Mouse (Mus musculus) myocyte (in vitro differentiated cells): Measurements from ENCODE around the gene Efnb1.

Experiments
- MAX ChIP-seq: IDR thresholded peaks from one replicate; pipeline ENCODE4 v1.6.1; 2011; ENCODE audit warnings: low read depth, mild to moderate bottlenecking, control low read depth
- MYOD1 ChIP-seq, 3 experiments: IDR thresholded peaks; one replicate each; pipeline ENCODE4 v1.6.1; 2011; ENCODE audit warnings: control low read depth in 2 of 3, low read depth in 2 of 3, mild to moderate bottlenecking in 2 of 3, moderate library complexity in 1 of 3; ENCODE audit not compliant: insufficient read length in 2 of 3, control insufficient read depth in 1 of 3
- POLR2A ChIP-seq: IDR thresholded peaks from one replicate; pipeline ENCODE4 v1.6.1; 2011; ENCODE audit warnings: low read depth, mild to moderate bottlenecking, control low read depth, moderate library complexity; ENCODE audit not compliant: insufficient read length
- POLR2AphosphoS2 ChIP-seq: IDR thresholded peaks from one replicate; pipeline ENCODE4 v1.6.1; 2011; ENCODE audit warnings: low read depth, control low read depth; ENCODE audit not compliant: insufficient read length
- TCF12 ChIP-seq: IDR thresholded peaks from one replicate; pipeline ENCODE4 v1.6.1; 2011; ENCODE audit warnings: mild to moderate bottlenecking, control low read depth; ENCODE audit not compliant: poor library complexity, insufficient read depth, severe bottlenecking
- USF1 ChIP-seq: IDR thresholded peaks from one replicate; pipeline ENCODE4 v1.6.1; 2011; ENCODE audit warnings: low read depth, mild to moderate bottlenecking, control low read depth, moderate library complexity

DNA sequence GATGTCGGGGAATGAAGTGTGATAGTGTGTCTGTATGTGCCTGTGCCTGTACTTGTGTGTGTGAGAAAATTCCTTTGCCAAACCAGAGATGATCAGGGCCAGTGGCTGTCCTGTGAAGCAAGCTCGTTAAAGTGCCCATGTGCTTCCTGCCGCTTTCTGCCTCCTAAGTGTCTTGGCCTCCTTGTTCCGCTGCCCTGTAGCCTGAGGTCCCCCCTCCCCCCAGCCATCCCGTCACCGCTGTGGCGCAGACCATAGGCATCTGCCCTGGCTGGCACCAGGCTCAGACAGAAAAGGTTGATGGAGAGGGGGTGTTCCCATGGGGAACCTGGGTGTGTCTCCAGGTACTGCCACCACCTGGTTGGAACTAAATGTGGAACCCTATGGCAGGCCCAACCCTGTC is 13.1 kb downstream of the Efnb1 start:
- TF ChIP-seq USF1 = no peak
- TF ChIP-seq TCF12 = no peak
- TF ChIP-seq MAX = no peak
- TF ChIP-seq POLR2A = no peak
- TF ChIP-seq MYOD1 (IDR thresholded peaks at IDR 0.05; ENCODE audit: control insufficient read depth in 1 of 3, insufficient read length in 2 of 3, low read depth in 2 of 3) = no peak
- no peak for TF ChIP-seq POLR2AphosphoS2
